Mouse (Mus musculus) liver, embryonic 12.5 days (tissue): ENCODE results near the gene Ppip5k1. TPM values are rescaled to one million over a fixed set of nuclear protein-coding genes. Genes with fewer than 3 reads are reported as not detected.

Experiments
- ATAC-seq: fragments of 200-750 bp; cut with Nextera tagmentation; 2 replicates; pipeline ENCODE4 v1.8.0; 2017; ENCODE audit warnings: moderate number of reproducible peaks, mild to moderate bottlenecking, moderate library complexity
- H3K27ac ChIP-seq: fragments of 300-500 bp; sonication (generic); 2 replicates; pipeline ENCODE4 v1.5.1; 2016; ENCODE audit warnings: mild to moderate bottlenecking
- H3K27me3 ChIP-seq: fragments of 300-500 bp; sonication (generic); replicated peaks from 2 replicates; pipeline ENCODE4 v1.6.1; 2016; ENCODE audit warnings: mild to moderate bottlenecking, moderate library complexity
- H3K36me3 ChIP-seq: fragments of 300-500 bp; sonication (generic); 2 replicates; pipeline ENCODE4 v1.6.1; 2016; ENCODE audit warnings: mild to moderate bottlenecking, moderate library complexity
- H3K4me1 ChIP-seq: fragments of 300-500 bp; sonication (generic); 2 replicates; pipeline ENCODE4 v1.6.1; 2016
- H3K4me2 ChIP-seq: fragments of 300-500 bp; sonication (generic); 2 replicates; pipeline ENCODE4 v1.6.1; 2016; ENCODE audit warnings: mild to moderate bottlenecking, moderate library complexity
- H3K4me3 ChIP-seq: fragments of 300-500 bp; sonication (generic); 2 replicates; pipeline ENCODE4 v1.5.1; 2016; ENCODE audit warnings: mild to moderate bottlenecking, moderate library complexity
- H3K9ac ChIP-seq: fragments of 300-500 bp; sonication (generic); 2 replicates; pipeline ENCODE4 v1.6.1; 2016; ENCODE audit warnings: mild to moderate bottlenecking, moderate library complexity
- H3K9me3 ChIP-seq: fragments of 300-500 bp; sonication (generic); replicated peaks from 2 replicates; pipeline ENCODE4 v1.6.1; 2016; ENCODE audit warnings: mild to moderate bottlenecking, moderate library complexity
- WGBS: fragments of 180-500 bp; shearing (Covaris S2); methylation state at CpG from one replicate; pipeline ENCODE4 v1.1.7; 2016; ENCODE audit not compliant: insufficient replicate concordance; 5-methylcytosine and 5-hydroxymethylcytosine counted together
- polyA plus RNA-seq: library from polyadenylated mRNA; unstranded; fragments of >200 nt; fragmentation: Nextera tagmentation; extraction: Ambion mirVana; gene quantifications from 2 replicates; pipeline ENCODE4 v1.2.1, GENCODE M21; 2016

The Ppip5k1 gene
- polyA plus RNA-seq, 1 experiment from 2014 or later, result 8.1 TPM

DNA sequence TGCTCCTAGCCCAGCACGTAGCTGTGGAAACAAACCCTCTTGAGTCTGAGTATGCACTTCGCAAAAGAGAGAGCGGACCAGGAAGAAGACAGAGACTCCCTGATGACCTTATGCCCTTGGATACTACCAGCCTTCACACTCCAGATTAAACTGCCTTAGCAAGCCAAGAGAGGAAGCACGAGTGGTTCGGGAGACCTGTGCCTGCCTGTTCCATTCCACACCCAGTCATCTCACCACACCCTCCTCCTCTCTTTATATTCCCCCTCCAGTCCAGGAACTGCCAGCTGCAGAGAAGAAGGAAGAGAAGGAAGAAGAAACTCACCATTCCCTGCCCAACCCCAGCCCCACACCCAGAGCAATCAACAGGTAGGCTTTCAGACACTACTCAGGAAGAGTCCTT is 2.3 kb upstream of the Ppip5k1 start, which contains the start of gene Ckmt1:
Gene Ckmt1, plus strand, starts transcription at position 221 of the 400 bp plus-strand sequence.
- Histone ChIP-seq H3K27me3 (peaks cover 76% of the 10 kb centered on the region), H3K9ac (no peak within 1 kb of the TSS), H3K4me3 (no peak within 1 kb of the TSS), H3K9me3 (no peaks in the 10 kb centered on the region), H3K36me3 (no peaks in the 10 kb centered on the region), H3K4me2 (peak within 1 kb of the TSS; percentile 24; the same call in 1 of the 2 replicates), H3K27ac (no peak within 1 kb of the TSS), H3K4me1 (peaks cover 21% of the 10 kb centered on the region)
- 54% methylated on average over 5 of the region's 5 CpGs for WGBS
- no peak for ATAC-seq

DNA sequence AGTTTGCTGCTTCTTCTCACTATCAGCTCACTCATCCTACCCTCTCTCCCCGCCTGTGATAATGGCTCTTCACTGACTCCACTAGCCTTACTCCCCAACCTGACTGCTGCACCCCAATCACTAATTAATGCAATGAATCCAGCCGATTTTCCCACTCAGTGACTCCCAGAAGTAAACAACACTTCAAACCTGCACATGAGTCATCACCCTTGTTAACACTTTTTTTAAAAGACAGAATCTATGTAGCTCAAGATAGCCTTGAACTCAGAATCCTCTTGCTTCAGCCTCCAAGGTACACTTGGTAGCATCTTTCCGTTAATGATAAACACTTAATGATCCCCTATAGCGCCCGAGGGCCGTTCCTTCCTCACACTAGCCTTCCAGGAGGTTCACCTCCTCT is 818 bp downstream of the Ppip5k1 start:
- H3K27ac ChIP-seq, result 0 out of 2 replicates have a peak overlapping the region, but pooled peaks have one; percentile 64
- peaks cover 21% of the 10 kb centered on the region for H3K4me1 ChIP-seq
- no peaks in the 10 kb centered on the region for H3K9me3 ChIP-seq
- H3K36me3 ChIP-seq, result peaks cover 5% of the 10 kb centered on the region
- H3K4me2 ChIP-seq, result peak overlapping the region; percentile 98
- peak overlapping the region; percentile 81 for H3K4me3 ChIP-seq
- ATAC-seq, result peak; percentile 2; the same call in 1 of the 2 replicates
- H3K27me3 ChIP-seq, result peaks cover 56% of the 10 kb centered on the region
- H3K9ac ChIP-seq, result peak overlapping the region; percentile 84
- 4% methylated on average over 6 of the region's 6 CpGs for WGBS

DNA sequence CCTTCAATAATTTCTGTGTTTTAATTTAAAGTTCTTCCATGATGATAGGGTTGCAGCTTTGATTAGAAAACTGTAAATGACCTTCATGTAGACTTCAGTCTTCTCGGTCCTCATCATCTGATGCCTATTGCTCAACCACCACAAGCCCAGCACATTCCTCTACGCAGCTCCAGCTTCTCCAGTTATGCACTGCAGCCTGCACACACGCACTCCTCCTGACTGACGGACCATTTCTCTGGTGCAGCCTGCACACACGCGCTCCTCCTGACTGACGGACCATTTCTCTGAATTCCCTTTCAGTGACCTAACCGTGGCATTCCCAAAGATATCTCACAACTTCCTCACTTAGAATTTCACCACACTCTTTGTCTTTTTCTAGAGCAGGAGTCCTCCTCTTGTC is 2.0 kb downstream of the Ppip5k1 start:
- H3K9me3 ChIP-seq, result no peaks in the 10 kb centered on the region
- peaks cover 10% of the 10 kb centered on the region for H3K36me3 ChIP-seq
- H3K27me3 ChIP-seq, result peaks cover 44% of the 10 kb centered on the region
- H3K4me1 ChIP-seq, result peaks cover 16% of the 10 kb centered on the region
- H3K4me3 ChIP-seq, result no peak overlapping the region
- 58% methylated on average over 8 of the region's 8 CpGs for WGBS
- ATAC-seq, result no peak
- H3K27ac ChIP-seq, result no peak overlapping the region
- H3K9ac ChIP-seq, result no peak overlapping the region
- H3K4me2 ChIP-seq, result no peak overlapping the region

DNA sequence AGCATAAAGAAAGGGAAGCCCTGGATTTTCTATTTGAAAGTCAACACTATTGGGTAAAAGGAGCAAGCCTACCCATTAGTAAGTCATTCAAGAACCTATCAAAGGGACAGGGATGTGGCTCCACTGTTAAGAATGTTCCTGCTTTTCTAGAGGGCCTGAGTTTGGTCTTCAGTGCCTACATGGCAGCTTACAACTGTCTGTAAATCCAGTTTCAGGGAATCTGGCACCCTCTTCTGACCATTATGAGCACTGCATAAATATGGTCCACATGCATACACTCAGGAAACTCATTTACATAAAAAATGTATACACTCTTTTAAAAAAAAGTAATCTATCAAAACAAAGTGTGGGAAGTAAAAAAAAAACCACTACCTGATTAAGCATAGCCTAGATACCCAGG is 16.1 kb downstream of the Ppip5k1 start:
- H3K36me3 ChIP-seq, result no peaks in the 10 kb centered on the region
- H3K27me3 ChIP-seq, result no peaks in the 10 kb centered on the region
- no peak overlapping the region for H3K4me2 ChIP-seq
- ATAC-seq, result no peak
- H3K27ac ChIP-seq, result no peak overlapping the region
- no peaks in the 10 kb centered on the region for H3K4me1 ChIP-seq
- H3K9ac ChIP-seq, result no peak overlapping the region
- H3K9me3 ChIP-seq, result no peaks in the 10 kb centered on the region
- no peak overlapping the region for H3K4me3 ChIP-seq

DNA sequence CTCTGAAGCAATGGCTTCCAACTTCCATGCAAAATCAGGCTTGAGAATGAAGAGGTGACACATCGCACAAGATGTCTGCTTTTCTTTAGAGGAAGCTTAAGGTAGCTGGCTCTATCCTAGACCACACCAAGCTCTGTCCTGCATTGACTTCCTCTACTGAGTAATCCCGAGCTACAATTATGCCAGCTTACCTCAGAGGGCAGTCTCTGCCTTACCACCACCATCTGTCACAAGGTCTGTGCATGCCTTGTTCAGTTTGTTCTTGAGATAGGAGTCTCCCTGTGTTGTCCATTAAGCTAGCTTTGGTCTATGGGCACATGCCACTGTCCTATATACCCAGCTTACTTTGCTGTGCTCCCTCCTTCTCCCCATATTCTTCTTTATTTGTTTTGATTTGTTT is 25.7 kb downstream of the Ppip5k1 start:
- Histone ChIP-seq H3K9me3 (no peaks in the 10 kb centered on the region), H3K4me2 (no peak overlapping the region), H3K36me3 (no peaks in the 10 kb centered on the region), H3K4me3 (no peak overlapping the region), H3K27me3 (no peaks in the 10 kb centered on the region), H3K4me1 (no peaks in the 10 kb centered on the region), H3K9ac (no peak overlapping the region), H3K27ac (no peak overlapping the region)
- no peak for ATAC-seq
- WGBS, result 69% methylated on average over 2 of the region's 2 CpGs

DNA sequence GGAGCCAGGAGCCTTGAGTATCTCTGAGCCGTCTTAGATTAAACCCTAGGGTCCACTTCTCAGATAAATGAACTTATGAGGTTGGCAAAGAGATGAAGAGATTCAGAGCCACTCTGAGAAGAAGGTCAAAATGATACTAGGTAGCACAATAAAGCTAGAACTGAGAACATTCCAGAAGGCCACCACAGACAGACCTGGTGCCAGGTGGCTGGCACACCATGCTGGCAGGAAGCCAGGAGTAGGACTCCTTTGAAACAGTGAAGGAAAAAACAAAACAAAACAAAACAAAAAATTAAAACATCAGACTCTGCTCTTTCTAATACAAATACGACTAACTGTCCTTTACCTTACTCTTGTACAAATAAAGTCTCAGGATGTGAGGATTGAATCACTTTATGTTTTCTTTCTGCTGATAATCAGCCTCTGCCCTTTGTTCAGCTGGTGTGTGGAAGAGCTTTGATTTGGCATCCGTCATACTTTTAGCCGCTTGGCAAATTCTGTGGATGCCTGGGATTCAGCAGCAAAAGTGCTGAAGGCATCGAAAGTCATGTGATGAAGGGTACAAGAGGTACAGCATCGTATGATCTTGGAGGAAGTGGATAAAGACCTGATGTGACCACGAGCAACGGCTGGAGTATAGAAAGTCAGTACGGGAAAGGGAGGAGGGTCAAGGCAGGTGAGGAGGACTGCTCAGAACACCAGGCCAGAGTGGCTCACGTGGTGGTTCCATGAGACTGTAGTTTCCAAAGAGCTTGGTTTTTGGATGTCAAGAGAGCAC is 31.3 kb downstream of the Ppip5k1 start:
- ATAC-seq, result no peak
- Histone ChIP-seq H3K9me3 (no peaks in the 10 kb centered on the region), H3K9ac (no peak overlapping the region), H3K4me1 (no peaks in the 10 kb centered on the region), H3K36me3 (no peaks in the 10 kb centered on the region), H3K4me3 (no peak overlapping the region), H3K27ac (no peak overlapping the region), H3K4me2 (no peak overlapping the region), H3K27me3 (no peaks in the 10 kb centered on the region)
- WGBS, result 55% methylated on average over 10 of the region's 10 CpGs

DNA sequence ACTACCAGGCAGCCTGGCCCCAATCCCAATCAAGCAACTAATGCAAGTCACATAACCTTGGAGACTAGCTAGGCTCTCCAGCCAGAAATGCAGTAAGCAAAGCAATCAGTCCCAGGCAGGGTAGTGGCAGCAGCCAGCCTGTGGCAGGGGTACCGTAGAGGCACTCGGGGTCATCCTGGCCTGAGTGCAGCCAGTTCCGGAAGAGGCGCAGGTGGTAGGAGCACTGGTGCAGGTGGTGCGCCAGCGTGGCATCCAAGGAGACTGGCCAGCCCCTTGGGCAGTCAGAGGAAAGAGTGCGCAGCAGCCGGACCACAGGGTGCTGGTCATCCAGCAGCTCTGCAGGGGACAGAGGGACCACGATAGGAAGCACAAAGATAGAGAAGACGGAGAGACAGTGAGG is 32.2 kb downstream of the Ppip5k1 start:
- Histone ChIP-seq H3K4me3 (no peak overlapping the region), H3K9me3 (no peaks in the 10 kb centered on the region), H3K4me1 (no peaks in the 10 kb centered on the region), H3K27me3 (no peaks in the 10 kb centered on the region), H3K36me3 (no peaks in the 10 kb centered on the region), H3K27ac (no peak overlapping the region), H3K4me2 (no peak overlapping the region), H3K9ac (no peak overlapping the region)
- 80% methylated on average over 10 of the region's 10 CpGs for WGBS
- ATAC-seq, result no peak

DNA sequence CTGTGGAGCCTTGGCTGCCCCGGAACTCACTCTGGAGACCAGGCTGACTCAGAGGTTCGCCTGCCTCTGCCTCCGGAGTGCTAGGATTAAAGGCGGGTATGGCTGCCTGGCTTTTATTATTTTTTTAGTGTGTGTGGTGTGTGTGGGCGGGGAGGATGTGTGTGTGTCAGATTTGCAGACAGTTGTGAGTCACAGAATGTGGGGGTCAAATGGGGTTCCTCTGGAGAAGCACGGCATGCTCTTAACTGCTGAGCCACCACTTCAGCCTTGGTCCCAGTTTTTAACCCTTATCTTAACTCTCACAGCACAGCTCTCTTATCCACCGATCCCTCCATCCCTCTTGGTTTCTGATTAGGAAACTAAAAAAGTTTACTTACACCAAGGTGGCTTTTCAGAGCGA is 38.9 kb downstream of the Ppip5k1 start:
- Histone ChIP-seq H3K4me3 (no peak overlapping the region), H3K9ac (no peak overlapping the region), H3K27ac (no peak overlapping the region), H3K9me3 (no peaks in the 10 kb centered on the region), H3K36me3 (no peaks in the 10 kb centered on the region), H3K4me2 (no peak overlapping the region), H3K4me1 (0 out of 2 replicates have a peak, but pooled peaks cover 11% of the 10 kb centered on the region), H3K27me3 (0 out of 2 replicates have a peak, but pooled peaks cover 6% of the 10 kb centered on the region)
- 46% methylated on average over 8 of the region's 8 CpGs for WGBS
- ATAC-seq, result no peak

DNA sequence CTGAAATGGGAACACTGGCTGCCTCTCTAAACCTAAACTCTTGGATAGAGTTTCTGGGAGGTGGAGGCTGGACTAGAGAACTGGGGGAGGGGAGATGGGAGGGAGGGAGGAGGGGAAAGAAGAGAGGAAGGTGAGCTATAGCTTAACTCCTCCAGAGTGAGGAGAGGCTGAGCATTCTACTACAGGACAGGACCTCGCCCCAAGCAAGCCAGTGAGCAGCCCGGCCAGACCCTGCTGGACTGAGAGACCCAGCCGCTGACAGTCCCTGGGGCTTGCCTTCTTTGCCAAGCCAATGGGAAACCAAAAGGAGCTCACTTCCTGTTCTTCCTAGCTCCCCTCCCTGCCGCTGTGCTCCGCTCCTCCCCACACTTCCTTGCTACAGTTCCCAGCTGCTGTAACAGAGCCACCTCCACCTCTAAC is 46.2 kb downstream of the Ppip5k1 start:
- H3K9ac ChIP-seq, result no peak overlapping the region
- no peaks in the 10 kb centered on the region for H3K4me1 ChIP-seq
- peaks cover 55% of the 10 kb centered on the region for H3K27me3 ChIP-seq
- no peak for ATAC-seq
- WGBS, result 16% methylated on average over 5 of the region's 5 CpGs
- H3K36me3 ChIP-seq, result no peaks in the 10 kb centered on the region
- no peaks in the 10 kb centered on the region for H3K9me3 ChIP-seq
- no peak overlapping the region for H3K4me3 ChIP-seq
- peak overlapping the region; percentile 26; the same call in 1 of the 2 replicates for H3K4me2 ChIP-seq
- H3K27ac ChIP-seq, result no peak overlapping the region

DNA sequence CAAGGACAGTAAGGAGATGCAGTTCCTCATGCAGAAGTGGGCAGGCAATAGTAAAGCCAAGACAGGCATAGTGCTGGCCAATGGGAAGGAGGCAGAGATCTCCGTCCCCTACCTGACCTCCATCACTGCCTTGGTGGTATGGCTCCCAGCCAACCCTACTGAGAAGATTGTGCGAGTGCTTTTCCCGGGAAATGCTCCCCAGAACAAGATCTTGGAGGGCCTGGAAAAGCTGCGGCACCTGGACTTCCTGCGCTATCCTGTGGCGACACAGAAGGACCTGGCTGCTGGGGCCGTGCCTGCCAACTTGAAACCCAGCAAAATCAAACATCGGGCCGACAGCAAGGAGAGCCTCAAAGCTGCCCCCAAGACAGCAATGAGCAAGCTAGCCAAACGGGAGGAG is 55.2 kb downstream of the Ppip5k1 start:
- Histone ChIP-seq H3K9me3 (no peaks in the 10 kb centered on the region), H3K4me3 (no peak overlapping the region), H3K36me3 (no peaks in the 10 kb centered on the region), H3K9ac (no peak overlapping the region), H3K4me2 (no peak overlapping the region), H3K27ac (no peak overlapping the region), H3K27me3 (peaks cover 100% of the 10 kb centered on the region), H3K4me1 (peaks cover 16% of the 10 kb centered on the region)
- WGBS, result 63% methylated on average over 10 of the region's 10 CpGs
- no peak for ATAC-seq

DNA sequence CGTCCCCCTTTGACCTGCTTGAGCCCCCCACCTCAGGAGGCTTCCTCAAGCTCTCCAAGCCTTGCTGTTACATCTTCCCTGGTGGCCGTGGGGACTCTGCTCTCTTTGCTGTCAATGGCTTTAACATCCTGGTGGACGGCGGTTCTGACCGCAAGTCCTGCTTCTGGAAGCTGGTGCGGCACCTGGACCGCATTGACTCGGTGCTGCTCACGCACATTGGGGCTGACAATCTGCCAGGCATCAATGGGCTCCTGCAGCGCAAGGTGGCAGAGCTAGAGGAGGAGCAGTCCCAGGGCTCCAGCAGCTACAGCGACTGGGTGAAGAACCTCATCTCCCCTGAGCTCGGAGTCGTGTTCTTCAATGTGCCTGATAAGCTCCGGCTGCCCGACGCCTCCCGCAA is 55.7 kb downstream of the Ppip5k1 start:
- Histone ChIP-seq H3K36me3 (no peaks in the 10 kb centered on the region), H3K27me3 (peaks cover 100% of the 10 kb centered on the region), H3K4me1 (peaks cover 21% of the 10 kb centered on the region), H3K27ac (no peak overlapping the region), H3K9me3 (no peaks in the 10 kb centered on the region), H3K9ac (no peak overlapping the region), H3K4me2 (no peak overlapping the region), H3K4me3 (no peak overlapping the region)
- 67% methylated on average over 17 of the region's 17 CpGs for WGBS
- ATAC-seq, result no peak

DNA sequence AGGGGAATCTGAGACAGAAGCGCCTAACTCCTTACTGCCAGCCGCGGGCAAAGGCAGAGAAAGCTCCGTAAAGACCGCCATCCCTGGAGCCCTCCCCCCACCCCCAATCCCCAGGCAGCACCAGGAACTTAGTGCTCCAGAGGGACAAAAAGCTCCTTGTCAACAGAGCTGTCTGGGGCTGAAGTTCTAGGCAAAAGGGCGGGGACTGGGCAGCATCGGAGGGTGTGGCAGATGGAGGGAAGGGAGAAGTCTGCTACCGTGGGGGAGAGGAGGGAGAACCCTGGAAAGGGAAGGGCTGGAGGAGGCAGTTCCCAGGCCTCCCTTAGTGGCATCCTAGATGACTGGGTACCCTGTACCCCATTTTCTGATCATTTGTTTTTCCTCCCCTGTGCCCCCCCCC is 57.1 kb downstream of the Ppip5k1 start:
- 4% methylated on average over 8 of the region's 8 CpGs for WGBS
- H3K4me3 ChIP-seq, result no peak overlapping the region
- H3K27ac ChIP-seq, result no peak overlapping the region
- H3K36me3 ChIP-seq, result no peaks in the 10 kb centered on the region
- ATAC-seq, result no peak
- no peaks in the 10 kb centered on the region for H3K9me3 ChIP-seq
- peaks cover 27% of the 10 kb centered on the region for H3K4me1 ChIP-seq
- H3K27me3 ChIP-seq, result peaks cover 100% of the 10 kb centered on the region
- no peak overlapping the region for H3K4me2 ChIP-seq
- H3K9ac ChIP-seq, result no peak overlapping the region

DNA sequence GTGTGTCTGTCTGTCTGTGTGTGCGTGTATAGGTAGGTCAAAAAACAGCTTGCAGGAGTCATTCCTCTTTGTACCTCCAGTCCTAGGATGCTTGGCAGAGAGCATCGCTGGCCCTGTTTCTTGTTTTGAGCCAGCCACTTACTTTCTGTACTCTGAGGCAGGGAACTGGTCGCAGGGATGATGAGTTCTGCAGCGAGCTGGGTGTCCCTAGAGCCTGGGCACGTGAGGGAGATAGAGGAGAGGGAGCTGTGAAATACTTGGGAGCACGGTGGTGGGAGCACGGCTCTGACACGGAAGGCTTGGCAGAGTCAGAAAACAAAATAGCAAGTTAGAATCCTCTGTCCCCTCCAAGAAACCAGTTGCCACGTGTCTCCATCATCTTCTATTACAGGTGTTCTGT is 57.5 kb downstream of the Ppip5k1 start:
- Histone ChIP-seq H3K27ac (no peak overlapping the region), H3K4me3 (no peak overlapping the region), H3K4me2 (no peak overlapping the region), H3K27me3 (peaks cover 100% of the 10 kb centered on the region), H3K9ac (no peak overlapping the region), H3K4me1 (peaks cover 27% of the 10 kb centered on the region), H3K9me3 (no peaks in the 10 kb centered on the region), H3K36me3 (no peaks in the 10 kb centered on the region)
- ATAC-seq, result no peak
- WGBS, result 12% methylated on average over 9 of the region's 9 CpGs
